Mouse (Mus musculus) urinary bladder, postnatal 36 days (tissue): ENCODE data around the gene Klhl2.
A peak's percentile ranks its signal among the peaks of the same experiment; 100 is the strongest.

Source experiments
- DNase-seq, 2 experiments: peaks; one replicate each; pipeline ENCODE4 v3.0.0; 2022; ENCODE audit warnings: low spot score in 2 of 2, mixed read lengths in 1 of 2

Gene Klhl2

DNA sequence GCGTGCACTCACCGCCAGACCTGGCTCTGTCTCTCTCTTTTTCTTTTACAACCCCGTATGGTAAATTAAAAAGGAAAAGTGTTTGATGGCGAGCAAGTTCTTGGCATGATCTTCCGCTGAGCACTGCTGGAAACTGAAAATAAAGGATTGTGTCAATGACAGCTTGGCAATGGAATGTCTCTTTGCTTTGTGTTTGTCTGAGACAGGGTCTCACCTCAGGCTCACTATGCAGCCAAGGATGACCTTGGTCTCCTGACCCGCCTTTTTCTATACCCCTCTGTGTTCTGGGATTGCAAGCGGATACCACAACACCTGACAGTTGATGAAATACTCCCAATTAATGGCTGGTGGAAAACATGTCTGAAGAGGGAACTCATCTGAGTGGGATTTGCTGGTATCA, 80.2 kb downstream of the Klhl2 start:
- no peak for DNase-seq

DNA sequence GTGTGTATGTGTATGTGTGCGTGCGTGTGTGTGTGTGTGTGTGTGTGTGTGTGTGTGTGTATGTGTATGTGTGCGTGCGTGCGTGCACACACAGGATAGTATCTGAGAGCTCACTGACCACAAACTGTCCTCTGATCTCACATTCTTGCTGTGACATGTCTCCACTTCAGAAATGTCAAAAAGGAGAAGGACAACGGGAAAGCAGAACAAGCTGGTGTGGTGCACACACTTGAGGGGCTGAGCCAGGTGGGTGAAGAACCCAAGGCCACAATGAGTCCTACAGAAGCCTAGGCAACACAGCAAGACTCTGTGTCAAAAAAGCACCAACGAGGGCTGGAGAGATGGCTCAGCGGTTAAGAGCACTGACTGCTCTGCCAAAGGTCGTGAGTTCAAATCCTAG, 81.2 kb downstream of the Klhl2 start:
- no peak for DNase-seq

DNA sequence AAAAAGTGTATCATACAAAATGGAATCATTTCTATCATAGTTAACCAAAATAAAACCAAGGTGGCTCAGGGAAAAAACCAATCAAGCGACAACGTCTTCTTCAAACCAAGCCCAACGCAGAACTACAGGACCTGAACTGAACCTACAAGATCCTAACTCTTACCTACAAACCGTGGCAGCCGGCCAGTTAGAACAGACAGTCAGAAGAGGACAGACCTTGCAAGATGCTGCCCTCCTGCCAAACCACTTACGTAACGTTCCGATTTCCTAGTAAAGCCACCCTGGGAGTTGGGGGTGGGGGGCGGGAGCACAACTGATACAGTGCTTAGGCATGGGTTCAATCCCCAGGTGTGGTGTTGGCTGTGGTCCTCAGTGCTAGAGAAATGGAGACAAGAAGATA, 82.8 kb downstream of the Klhl2 start:
- peak in 1 of 2 experiments; percentile 65 for DNase-seq

DNA sequence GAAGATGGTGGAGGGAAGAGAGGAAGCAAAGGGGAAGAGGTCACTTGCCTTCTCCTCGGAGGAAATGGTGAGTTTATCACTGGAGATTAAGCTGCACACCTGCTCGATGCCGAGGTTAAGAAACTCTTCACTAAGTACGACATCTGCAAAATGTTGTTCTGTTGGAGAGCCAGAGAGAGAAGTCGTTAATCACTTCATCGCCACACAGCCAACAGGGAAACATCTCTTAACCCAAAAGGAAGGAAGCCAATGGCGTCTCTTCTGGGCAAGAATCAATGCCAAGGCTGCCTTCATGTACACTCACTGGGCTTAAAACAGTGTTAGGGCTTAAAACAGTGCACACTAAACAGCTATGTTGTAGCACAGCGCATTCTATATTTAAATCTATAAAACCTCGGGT, 85.7 kb downstream of the Klhl2 start:
- DNase-seq = no peak

DNA sequence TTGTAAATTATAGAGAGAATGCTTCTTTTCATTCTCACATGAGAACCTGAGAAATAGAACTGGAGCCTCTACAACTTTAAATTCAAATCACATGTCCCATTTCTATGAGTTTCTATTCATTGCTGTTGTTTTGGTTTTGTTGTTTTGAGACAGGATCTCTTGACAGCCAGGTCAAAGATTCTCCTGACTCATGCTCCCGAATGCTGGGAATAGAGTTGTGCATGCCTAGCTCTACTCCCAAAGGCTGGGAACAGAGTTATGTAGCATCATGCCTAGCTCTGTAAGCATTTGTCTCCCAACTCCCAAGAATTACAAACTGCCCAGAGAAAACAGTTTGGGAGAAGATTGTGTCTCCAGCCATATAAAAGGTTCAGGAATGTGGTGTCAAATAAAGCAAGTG, 87.1 kb downstream of the Klhl2 start:
- no peak for DNase-seq

DNA sequence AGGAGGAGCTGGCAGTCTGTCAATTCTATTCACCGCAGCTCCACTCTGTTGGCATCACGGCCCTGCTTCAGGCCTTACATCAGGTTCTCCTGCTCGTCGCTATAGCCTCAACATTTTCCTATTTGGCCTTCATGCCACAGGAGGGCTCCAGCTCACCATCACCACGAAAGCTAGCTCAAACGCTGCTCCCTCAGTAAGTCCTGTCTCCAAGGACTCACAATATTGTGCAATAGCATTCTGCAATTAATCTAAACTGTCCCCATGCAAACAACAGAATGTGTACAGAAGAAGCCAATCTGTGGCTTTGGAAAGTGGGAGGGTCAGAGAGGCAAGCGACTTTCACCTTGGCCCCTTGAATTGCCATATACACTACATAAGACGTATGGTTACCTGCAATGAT, 88.4 kb downstream of the Klhl2 start:
- DNase-seq = peak in 1 of 2 experiments; percentile 40

DNA sequence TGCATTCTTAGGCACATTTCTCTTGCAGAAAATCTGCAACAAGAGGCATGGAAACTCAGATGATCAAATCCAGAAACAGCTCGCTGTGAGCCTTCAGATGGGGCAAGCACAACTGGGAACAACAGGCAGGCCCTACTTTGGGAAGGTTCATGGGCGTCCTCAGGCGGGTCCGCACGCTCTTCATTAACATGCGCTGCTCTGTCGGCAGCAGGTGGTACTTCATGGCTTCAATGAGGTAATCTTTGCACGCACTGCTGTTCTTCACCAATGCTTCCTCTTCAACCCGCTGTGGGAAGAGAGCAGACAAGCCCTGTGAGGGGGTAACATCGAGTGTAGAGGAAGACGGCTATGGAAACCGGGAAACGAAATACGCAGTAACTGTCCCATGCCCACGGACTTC, 91.9 kb downstream of the Klhl2 start:
- DNase-seq = no peak

DNA sequence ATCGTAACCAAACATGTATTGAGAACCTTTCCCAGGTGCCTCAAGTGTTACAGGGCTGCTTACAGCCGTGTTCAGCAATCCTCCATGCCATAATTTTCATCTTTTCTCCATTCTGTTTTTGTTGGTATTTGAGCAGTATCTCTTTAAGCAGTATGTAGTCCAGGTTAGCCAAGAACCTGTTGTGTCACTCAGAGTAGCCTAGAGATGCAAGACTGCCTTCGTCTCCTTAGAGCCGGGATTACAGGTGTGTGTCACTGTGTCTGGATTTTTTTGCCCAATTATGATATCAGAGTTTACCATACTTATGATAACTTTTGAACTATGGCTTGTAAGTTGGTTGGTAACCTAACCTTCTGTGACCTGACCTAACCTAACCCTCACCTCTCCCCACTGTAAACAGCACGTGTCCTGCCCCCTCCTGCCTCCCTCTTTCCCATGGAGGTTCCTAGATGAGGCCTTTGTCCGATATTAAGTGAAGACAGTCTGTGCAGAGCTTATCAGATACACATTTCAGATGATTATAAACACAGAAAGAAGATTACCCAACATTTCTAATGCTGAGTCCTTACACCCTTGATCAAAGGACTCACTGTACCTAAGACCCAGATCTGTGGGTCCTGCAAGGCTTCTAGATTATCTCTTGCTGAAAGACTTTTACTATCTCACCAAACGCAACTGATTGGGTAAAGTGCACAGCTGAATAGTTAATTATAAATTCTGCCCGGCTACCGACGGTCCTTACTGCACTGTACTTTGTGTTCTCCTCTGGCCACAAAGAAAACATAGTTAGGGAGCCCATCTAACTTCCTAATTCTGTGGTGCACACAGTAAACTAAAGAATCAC, 103.4 kb downstream of the Klhl2 start:
- no peak for DNase-seq

DNA sequence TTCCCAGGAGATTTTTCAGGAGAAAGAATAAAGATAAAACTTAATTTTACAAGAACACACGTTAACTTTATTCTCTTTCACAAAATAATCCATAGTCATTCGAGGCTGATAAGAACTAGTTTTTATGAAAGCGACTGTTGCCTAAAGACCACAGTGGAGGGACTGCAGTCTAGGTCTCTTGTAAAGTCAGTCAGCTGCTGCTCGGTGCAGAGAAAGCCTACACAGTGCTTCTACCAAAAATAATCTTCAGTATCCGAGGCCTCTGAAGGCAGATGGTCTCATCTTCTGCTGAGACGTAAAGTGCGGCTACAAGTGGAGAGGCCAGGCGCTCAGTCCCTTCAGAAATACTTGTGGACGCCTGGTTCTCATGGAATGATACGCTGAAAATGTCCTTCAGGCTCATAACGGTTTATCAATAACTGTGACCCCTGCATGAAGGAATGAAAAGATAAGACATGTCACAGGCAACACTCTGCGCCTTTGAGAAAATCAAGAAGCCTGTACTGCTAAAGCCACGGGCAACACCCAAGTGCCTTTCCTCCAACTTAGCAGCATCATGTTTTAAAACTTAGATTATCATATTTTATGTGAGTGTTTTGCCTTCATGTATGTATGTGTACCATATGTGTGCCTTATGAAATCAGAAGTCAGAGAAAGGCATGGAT, 109.1 kb downstream of the Klhl2 start:
- DNase-seq = no peak

DNA sequence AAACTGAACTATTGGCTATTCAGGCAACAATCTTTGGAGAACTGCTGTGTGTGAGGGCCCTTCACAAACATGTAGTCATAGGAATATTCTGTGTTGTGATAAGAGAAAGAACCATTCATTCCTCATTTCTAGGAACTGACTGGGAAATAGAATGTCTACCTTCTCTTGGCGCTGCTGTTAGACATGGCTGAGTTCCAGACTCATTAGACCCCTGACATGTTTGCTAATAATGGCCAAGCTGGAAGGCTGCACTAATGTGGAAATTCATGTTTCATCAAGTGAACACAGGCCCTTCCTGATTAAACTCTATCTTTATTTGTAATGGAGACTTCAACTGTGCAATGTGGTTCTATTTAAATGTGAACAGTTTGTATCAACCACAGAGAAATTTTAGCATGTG, 110.9 kb downstream of the Klhl2 start:
- DNase-seq = no peak

DNA sequence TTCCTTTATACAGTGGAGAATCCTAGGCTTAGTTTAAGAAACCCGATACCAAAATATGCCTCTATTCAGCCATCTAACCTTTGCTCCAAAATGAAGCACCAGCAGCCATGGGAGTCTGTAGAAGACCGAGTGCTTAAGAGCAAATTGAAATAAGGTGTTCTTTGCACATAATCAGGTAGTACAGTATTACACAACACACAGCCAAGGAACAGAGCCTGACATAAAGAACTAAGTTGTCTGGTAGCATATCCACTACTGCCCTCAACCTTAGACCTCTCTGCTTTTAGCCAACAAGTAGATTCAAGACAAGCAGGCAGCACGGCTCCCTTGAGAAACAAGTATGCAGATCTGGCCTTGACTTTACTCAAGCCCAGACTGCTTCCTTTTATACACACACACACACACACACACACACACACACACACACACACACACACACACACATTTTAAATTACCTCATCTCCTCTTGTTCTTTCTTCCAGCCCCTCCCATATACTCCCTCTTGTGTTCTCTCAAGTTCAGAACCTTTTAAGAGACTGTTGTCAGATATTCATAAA, 113.0 kb downstream of the Klhl2 start:
- DNase-seq = no peak

DNA sequence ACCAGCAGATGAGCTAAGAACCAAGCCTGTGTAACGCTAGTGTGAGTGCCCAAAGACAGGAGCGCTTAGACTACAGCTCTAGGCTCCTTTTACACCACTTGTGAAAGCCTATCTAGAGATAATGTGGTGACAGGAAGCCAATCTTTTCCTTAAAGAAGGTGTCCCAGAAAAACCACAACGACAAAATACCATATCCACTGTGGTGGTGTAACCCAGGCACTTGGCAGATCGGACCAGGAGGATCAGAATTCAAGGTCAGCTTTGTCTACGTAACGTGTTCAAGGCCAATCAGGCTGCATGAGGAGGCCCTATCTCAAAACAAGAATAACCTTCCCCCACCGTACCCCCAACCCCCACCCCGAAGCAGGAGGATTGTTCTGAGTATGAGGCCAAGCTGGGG, 114.7 kb downstream of the Klhl2 start:
- no peak for DNase-seq

DNA sequence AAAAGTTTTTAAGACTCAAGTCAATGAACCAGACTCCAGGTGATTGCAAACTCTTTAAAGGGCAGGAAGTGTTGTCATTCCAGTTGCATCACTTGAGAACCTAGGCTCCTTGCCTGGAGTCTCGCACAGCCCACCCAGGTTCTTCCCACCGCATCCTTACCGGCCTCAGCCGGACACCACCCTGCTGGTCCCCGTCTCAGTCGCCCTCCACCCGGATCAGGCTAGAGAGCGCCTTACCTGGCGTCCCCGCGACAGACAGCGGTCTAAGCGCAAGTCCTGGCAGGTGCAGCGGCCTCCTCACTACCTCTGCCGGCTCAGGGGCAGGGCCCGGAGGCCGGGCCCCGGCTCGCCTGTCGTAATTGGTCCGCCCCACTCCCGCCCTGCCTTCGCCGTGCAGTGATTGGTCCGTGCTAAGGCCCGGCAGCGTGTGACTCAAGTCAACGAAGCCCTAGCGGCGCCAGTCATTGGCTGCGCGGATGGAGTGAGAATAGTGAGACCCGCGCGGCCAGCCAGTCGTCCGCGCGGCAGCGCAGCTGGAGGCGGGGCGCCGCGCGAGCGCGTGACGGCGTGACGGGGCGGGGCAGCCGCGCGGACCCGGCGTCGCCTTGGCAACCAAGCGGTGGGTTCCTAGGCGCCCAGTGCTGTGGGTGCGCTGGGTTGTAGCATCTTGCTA, 116.4 kb downstream of the Klhl2 start, which contains the start of gene Msmo1:
Gene Msmo1 (minus strand): TSS at position 522 of the 673 bp plus-strand sequence.
- DNase-seq = peak; percentile 91 to 97

DNA sequence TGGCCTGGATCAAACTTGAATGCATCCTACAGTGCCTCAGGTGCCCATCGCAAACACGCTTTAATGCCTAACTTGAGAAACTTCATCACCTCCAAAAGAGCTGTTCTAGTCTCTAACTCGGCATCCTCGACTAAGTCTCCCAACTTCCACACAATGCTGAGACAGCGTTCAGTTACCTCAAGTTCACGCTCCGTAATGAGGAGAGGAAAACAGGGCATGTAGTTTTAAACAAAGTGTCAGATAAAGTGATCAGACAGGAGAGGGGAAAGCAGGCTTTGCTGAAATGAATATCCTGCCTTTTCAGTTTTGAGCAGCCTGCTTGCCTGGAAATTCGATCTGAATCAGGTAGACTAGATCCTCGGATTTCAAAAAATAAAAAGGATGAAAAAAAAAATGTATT, 117.2 kb downstream of the Klhl2 start:
- DNase-seq = no peak

DNA sequence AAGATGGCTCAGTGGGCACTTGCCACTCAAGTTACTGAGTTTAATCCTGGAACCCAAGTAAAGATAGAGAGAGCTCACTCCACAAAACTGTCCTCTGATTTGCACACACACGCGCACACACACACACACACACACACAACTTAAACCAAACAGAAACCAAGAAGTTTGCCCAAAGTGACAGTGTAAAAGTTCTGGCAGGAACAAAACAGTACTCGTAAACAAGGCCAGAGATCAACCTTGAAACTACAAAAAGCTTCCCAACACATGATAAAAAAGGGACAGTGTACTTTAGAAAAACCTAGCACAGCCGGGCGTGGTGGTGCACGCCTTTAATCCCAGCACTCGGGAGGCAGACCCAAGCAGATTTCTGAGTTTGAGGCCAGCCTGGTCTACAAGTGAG, 121.7 kb downstream of the Klhl2 start:
- no peak for DNase-seq

DNA sequence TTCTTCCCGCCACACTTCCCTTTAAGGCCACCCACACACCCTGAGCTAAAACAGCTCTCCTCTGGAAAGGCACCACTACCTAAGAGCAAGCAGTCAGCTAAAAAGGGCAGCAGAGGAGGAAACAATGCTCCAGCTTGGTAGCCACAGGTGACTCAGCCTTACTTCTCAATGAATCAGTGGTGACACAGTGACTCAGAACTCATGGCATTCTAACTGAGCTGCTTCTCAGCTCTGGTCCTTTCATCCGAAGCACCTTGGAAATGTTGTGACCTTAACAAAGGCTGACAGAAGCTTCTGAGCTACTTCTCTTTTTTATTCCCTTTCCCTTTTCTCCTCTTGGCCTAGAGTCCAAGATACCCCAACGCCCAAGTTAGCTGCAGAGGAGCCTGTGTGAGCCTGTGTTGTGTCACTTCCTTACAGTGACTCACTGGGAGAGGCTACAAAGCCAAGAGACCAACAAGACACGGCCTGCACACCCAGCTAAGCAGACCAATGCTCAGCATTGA, 123.6 kb downstream of the Klhl2 start:
- DNase-seq = peak; percentile 25 to 35

DNA sequence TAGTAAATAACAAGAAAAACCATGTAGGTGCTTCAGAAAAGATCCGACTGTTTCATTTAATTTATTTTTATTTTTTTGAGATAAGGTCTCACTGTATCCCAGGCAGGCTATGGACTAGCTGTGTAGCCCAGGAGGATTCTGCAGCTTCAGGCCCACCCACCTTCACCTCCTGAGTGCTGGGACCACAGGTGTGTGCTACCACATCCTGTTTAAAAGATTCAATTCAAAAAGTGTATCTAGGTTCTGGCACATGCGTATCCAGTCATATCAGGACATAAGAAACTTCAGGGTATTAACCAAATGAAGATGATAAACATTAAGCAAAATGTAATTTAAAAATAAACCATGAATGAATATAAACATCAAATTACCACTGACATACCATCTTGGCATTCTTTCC, 126.6 kb downstream of the Klhl2 start:
- DNase-seq = no peak

DNA sequence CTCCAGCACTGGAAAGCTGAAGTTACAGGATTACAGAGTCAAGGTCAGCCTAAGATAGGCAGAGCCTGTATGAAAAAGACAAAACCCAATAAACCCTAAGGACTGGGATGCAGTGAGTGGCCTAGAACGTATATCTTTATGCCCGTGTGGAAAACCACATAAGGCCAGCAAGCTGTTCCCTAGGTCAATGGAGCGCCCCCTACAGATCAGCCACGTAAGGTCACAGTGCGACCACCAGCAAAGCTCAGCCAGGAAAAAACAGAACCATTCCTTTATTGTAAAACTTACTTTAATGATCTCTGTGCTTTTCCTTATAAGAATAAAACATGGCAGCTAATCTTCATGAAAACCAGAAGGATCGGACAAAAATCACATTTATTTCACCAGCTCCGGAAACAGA, 131.9 kb downstream of the Klhl2 start:
- no peak for DNase-seq

DNA sequence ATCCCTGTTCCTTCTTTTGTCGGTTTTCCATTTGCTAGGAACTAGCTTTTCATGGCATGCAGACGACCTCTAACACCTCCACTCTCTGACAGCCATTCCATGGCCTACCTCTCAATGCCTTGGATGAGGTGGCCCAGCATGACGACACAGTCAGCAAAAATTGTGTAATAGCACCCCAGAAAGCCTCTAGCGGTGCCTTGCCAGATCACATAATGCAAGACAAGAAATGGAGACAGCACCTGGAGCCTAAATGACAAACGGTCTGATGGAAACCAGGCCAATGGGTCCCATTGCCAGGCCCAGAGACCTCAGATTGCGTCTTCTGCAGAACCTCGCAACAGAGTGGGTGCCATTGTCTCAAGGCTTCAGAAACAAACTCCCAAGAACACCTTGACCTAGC, 137.3 kb downstream of the Klhl2 start:
- DNase-seq = no peak

DNA sequence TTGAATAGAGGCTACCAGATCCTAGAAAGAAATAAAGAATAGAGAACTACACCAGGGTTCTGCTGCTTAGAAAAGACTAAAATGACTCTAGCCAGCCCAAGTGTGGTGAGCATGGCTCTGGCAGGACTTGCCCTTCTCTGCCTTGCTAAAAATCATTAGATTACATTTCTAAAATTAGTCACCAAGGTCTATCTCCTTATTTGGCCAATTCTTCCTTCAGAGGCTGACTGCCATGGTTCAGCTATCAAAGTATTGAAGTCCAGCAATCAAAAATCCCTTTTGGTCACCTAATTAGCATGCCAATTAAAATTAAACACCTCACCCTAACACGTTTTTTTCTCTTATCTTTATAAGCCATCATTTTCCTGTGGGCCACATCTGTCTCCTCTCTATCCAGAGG, 138.3 kb downstream of the Klhl2 start:
- no peak for DNase-seq

DNA sequence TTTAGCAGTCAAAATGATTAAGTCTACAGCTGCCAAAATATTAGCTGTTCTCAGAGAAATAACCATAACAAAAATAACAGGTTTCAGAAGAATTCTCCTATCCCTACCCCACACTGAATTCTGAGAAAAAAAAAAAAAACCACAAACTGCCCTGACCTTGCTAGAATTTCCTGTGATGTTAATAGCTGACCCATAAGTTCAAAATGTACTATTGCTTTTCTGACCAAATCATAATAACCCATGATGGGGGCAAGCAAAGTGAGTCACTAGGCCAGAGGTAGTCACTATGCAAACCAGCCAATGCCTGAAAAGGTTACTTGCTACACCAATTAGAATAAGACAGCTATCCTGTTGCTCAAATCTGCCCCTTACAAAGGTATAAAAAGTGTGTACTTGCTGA, 142.3 kb downstream of the Klhl2 start:
- DNase-seq = no peak

DNA sequence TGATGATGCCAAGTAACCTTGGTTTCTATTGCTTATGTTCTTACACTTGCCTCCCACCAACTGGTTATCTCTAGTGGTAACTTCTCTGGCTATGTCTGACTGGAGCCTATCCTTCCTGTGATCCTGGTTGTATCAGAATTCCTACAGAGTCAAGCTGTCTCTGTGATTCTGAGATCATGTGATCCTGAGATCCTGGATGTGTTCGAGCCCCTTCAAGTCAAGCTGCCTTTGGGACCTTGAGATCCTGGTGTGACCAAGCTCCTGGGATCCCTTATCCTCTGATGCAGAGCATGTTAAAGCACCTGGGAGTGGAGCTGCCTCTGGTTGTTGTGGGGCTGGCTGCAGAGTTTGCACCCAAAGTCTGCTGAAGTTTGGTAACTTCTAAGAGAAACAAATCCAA, 146.6 kb downstream of the Klhl2 start:
- DNase-seq = no peak
